Mouse (Mus musculus): ENCODE measurements at regions not wholly inside any gene's neighbourhood (a gene's known extent, or its start where the extent isn't known, plus 50 kb on each side); places are given as distances from the start of the nearest gene placed in this dataset.

GRCm38 (mm10) chr13:107522942-107523341 lies 501.0 kb upstream of the Kif2a start:
- no peak for DNase-seq (ENCODE audit: extremely low spot score in 1 of 2, low spot score in 2 of 2)
- no peak for TF ChIP-seq CTCF (IDR thresholded peaks at IDR 0.05)
- no peak overlapping the region for H3K4me3 ChIP-seq
- H3K27ac ChIP-seq, result no peak overlapping the region
- intact Hi-C loops (cut with DNase I), result no loop called here

GRCm38 (mm10) chr13:107514236-107514635 lies 492.3 kb upstream of the Kif2a start:
- no peak overlapping the region for H3K27ac ChIP-seq
- intact Hi-C loops (cut with DNase I), result no loop called here
- no peak for DNase-seq (ENCODE audit: extremely low spot score in 1 of 2, low spot score in 2 of 2)
- H3K4me3 ChIP-seq, result no peak overlapping the region
- no peak for TF ChIP-seq CTCF (IDR thresholded peaks at IDR 0.05)

GRCm38 (mm10) chr13:107513274-107514146 lies 491.6 kb upstream of the Kif2a start:
- intact Hi-C loops (cut with DNase I), result no loop called here

GRCm38 (mm10) chr13:107507336-107507735 lies 485.4 kb upstream of the Kif2a start:
- no peak for DNase-seq (ENCODE audit: extremely low spot score in 1 of 2, low spot score in 2 of 2)
- TF ChIP-seq CTCF (IDR thresholded peaks at IDR 0.05), result no peak
- Histone ChIP-seq H3K27ac (no peak overlapping the region), H3K4me3 (no peak overlapping the region)
- intact Hi-C loops (cut with DNase I), result no loop called here

More at GRCm38 (mm10) chr13:107513274-107514146, 491.6 kb upstream of the Kif2a start:
- Histone ChIP-seq H3K4me3 (no peak overlapping the region), H3K27ac (no peak overlapping the region)
- DNase-seq (ENCODE audit: extremely low spot score in 1 of 2, low spot score in 2 of 2), result no peak
- TF ChIP-seq CTCF (IDR thresholded peaks at IDR 0.05), result no peak

GRCm38 (mm10) chr13:107506832-107507231 lies 484.9 kb upstream of the Kif2a start:
- DNase-seq (ENCODE audit: extremely low spot score in 1 of 2, low spot score in 2 of 2), result no peak
- Histone ChIP-seq H3K27ac (no peak overlapping the region), H3K4me3 (no peak overlapping the region)
- no peak for TF ChIP-seq CTCF (IDR thresholded peaks at IDR 0.05)
- intact Hi-C loops (cut with DNase I), result no loop called here

- H3K27ac ChIP-seq, result no peak overlapping the region
- intact Hi-C loops (cut with DNase I), result no loop called here
- no peak overlapping the region for H3K4me3 ChIP-seq
- no peak for DNase-seq (ENCODE audit: extremely low spot score in 1 of 2, low spot score in 2 of 2)
- no peak for TF ChIP-seq CTCF (IDR thresholded peaks at IDR 0.05)
Observed at GRCm38 (mm10) chr13:107505318-107505717, 483.4 kb upstream of the Kif2a start.

GRCm38 (mm10) chr13:107502261-107502660 lies 480.3 kb upstream of the Kif2a start:
- no peak for TF ChIP-seq CTCF (IDR thresholded peaks at IDR 0.05)
- Histone ChIP-seq H3K27ac (no peak overlapping the region), H3K4me3 (no peak overlapping the region)
- no peak for DNase-seq (ENCODE audit: extremely low spot score in 1 of 2, low spot score in 2 of 2)
- intact Hi-C loops (cut with DNase I), result no loop called here

- no peak for DNase-seq (ENCODE audit: extremely low spot score in 1 of 2, low spot score in 2 of 2)
- H3K4me3 ChIP-seq, result no peak overlapping the region
- H3K27ac ChIP-seq, result no peak overlapping the region
- intact Hi-C loops (cut with DNase I), result no loop called here
- TF ChIP-seq CTCF (IDR thresholded peaks at IDR 0.05), result no peak
Observed at GRCm38 (mm10) chr13:107500776-107501489, 479.0 kb upstream of the Kif2a start.

GRCm38 (mm10) chr13:107499296-107499695 lies 477.4 kb upstream of the Kif2a start:
- no peak for DNase-seq (ENCODE audit: extremely low spot score in 1 of 2, low spot score in 2 of 2)
- intact Hi-C loops (cut with DNase I), result no loop called here
- Histone ChIP-seq H3K27ac (no peak overlapping the region), H3K4me3 (no peak overlapping the region)
- no peak for TF ChIP-seq CTCF (IDR thresholded peaks at IDR 0.05)

GRCm38 (mm10) chr13:107495161-107495732 lies 473.3 kb upstream of the Kif2a start:
- no peak for TF ChIP-seq CTCF (IDR thresholded peaks at IDR 0.05)
- no peak overlapping the region for H3K27ac ChIP-seq
- no peak overlapping the region for H3K4me3 ChIP-seq
- DNase-seq (ENCODE audit: extremely low spot score in 1 of 2, low spot score in 2 of 2), result no peak
- intact Hi-C loops (cut with DNase I), result loop anchor here (2.0 kb wide), 1 partner anchor 52 kb away; no protein-coding TSS in a partner anchor

GRCm38 (mm10) chr13:107493765-107494164 lies 471.8 kb upstream of the Kif2a start:
- Histone ChIP-seq H3K27ac (peak overlapping the region; percentile 40; the same call in 1 of the 2 replicates), H3K4me3 (0 out of 2 replicates have a peak overlapping the region, but pooled peaks have one; percentile 13)
- no peak; the same call in 1 of the 2 replicates for TF ChIP-seq CTCF (IDR thresholded peaks at IDR 0.05)
- intact Hi-C loops (cut with DNase I), result loop anchor here (2.0 kb wide), 1 partner anchor 53 kb away; no protein-coding TSS in a partner anchor
- DNase-seq (ENCODE audit: extremely low spot score in 1 of 2, low spot score in 2 of 2), result peak; percentile 46 to 77

- DNase-seq (ENCODE audit: extremely low spot score in 1 of 2, low spot score in 2 of 2), result no peak
- intact Hi-C loops (cut with DNase I), result no loop called here
- TF ChIP-seq CTCF (IDR thresholded peaks at IDR 0.05), result no peak
- Histone ChIP-seq H3K4me3 (no peak overlapping the region), H3K27ac (no peak overlapping the region)
Observed at GRCm38 (mm10) chr13:107492448-107492847, 470.5 kb upstream of the Kif2a start.

Measured in left cerebral cortex, adult 2 months (tissue).